Mouse (Mus musculus) brown adipose tissue, adult 24 weeks (tissue): ENCODE data around the gene Mtss1l. TPM values are rescaled to one million over a fixed set of nuclear protein-coding genes. Genes with fewer than 3 reads are reported as not detected.

ENCODE experiments used
- H3K27ac ChIP-seq: fragments of 200-500 bp; replicated peaks from 2 replicates; pipeline ENCODE4 v1.5.1; 2012; ENCODE audit warnings: low read depth, mild to moderate bottlenecking, low read length
- H3K4me1 ChIP-seq: fragments of 200-500 bp; 2 replicates; pipeline ENCODE4 v1.6.1; 2012; ENCODE audit warnings: low read length, mixed read lengths; ENCODE audit not compliant: control insufficient read depth, insufficient read depth, insufficient read length
- H3K4me3 ChIP-seq: fragments of 200-500 bp; 2 replicates; pipeline ENCODE4 v1.5.1; 2012; ENCODE audit warnings: low read depth, mild to moderate bottlenecking, low read length, moderate library complexity; ENCODE audit not compliant: insufficient read depth
- polyA plus RNA-seq: library from polyadenylated mRNA; stranded (reverse); fragments of >200 nt; gene quantifications from 2 replicates; pipeline ENCODE4 v1.2.4, GENCODE M21; 2012; ENCODE audit not compliant: missing spikeins, insufficient read depth, insufficient read length

Gene Mtss1l
- polyA plus RNA-seq, 1 experiment, result 10.8 TPM

DNA sequence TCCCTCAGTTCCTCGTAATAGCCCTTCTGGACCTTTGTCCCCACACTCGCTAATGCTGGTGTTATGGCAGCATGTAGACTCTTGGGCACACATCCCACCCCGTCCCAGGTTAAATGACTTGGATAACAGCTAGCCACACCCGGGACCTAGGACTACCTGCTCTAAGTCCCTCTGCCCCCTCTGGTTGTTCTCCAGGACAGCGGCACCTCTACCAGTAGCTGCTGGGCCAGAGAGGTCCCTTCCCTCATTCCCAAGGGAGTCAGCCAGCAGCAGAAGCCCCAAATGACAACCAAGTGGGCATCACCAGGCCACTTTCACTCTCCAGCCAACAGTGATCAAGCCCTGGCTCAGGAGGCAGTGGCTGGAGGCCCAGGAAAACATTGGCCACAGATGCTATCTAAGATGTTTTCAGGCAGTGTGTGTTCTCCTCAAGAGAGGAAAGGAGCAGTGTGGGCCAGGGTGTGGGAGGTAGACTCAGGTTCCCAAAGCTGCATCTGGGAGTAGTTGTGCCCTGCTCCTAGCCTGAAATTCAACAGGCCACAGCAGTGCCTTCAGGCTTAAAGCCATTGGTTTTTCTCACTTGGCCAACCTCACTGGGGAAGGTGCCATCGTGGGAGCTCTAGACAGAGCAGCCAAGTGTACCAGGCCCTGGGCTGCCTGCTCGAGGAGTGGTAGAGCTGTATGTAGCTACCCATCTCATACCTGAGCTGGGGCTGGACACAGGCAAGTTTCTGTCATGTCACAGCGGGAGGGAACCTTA lies 2.9 kb upstream of the Mtss1l start:
- Histone ChIP-seq H3K27ac (peak overlapping the region; percentile 80), H3K4me3 (no peak overlapping the region), H3K4me1 (peaks cover 28% of the 10 kb centered on the region)

- no peak overlapping the region for H3K4me3 ChIP-seq
- peak overlapping the region; percentile 80 for H3K27ac ChIP-seq
- H3K4me1 ChIP-seq, result peaks cover 28% of the 10 kb centered on the region
These were observed 2.2 kb upstream of the Mtss1l start for GRCm38 (mm10) chr8:110718969-110719670.

- H3K27ac ChIP-seq, result peak overlapping the region; percentile 80
- no peak overlapping the region; the same call in 1 of the 2 replicates for H3K4me3 ChIP-seq
- peaks cover 28% of the 10 kb centered on the region for H3K4me1 ChIP-seq
These were observed 1.2 kb upstream of the Mtss1l start for GRCm38 (mm10) chr8:110719898-110720653.

DNA sequence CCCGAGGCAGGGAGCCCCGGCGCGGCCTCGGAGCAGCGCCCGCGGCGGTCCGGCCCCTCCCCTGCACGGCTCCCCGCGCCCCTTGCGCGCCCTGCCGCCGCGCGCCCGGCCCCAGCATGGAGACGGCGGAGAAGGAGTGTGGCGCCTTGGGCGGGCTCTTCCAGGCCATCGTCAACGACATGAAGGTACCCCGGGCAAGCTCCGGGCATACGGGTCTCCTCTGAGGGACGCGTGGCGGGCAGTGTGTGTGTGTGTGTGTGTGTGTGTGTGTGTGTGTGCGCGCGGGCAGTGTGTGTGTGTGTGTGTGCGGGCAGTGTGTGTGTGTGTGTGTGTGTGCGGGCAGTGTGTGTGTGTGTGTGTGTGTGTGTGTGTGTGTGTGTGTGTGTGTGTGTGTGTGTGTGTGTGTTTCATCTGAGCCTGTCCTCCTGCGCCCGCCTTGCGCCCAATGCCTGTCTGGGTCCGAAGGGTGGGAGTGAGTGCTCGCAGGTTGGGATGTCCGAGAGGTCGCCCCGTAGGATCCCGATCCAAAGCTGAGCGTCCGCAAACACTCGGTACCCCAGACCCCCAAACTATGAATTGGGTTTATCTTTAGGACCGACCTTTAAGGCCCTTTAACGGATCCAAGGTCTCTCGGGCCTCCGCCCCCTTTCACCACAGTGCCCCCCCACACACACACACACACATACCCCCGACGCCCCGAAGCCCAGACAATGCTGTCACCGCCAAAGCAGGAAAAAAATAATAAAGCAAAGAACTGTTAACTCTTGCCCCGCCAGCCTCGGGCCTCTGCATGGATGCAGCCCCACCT lies 534 bp downstream of the Mtss1l start:
- peaks cover 28% of the 10 kb centered on the region for H3K4me1 ChIP-seq
- H3K4me3 ChIP-seq, result peak overlapping the region; percentile 85
- peak overlapping the region; percentile 69 for H3K27ac ChIP-seq

GRCm38 (mm10) chr8:110722414-110723011 lies 1.2 kb downstream of the Mtss1l start:
- H3K27ac ChIP-seq, result no peak overlapping the region; the same call in none of the 2 replicates
- peak overlapping the region; percentile 85 for H3K4me3 ChIP-seq
- peaks cover 28% of the 10 kb centered on the region for H3K4me1 ChIP-seq

DNA sequence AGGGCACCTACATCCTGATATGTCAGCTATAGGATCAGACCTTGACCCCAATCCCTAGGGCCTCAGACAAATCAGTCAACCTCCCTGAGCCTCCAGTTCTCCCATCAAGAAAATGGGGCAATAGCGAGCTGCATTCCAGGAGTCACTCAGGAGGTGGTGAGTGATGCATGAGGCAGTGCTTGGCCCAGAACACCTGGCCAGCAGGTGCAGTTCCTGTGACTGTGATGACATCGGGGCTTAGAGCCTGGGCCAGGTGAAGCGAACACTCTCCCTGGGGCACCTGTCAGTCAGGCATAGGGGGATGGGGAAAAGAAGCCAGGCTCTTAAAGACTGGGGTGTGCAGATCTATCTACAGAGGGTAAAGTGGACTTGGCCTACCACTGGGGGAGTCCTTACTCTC lies 3.2 kb downstream of the Mtss1l start:
- Histone ChIP-seq H3K27ac (no peak overlapping the region), H3K4me3 (no peak overlapping the region), H3K4me1 (peaks cover 10% of the 10 kb centered on the region)

GRCm38 (mm10) chr8:110725084-110725838 lies 4.0 kb downstream of the Mtss1l start:
- Histone ChIP-seq H3K4me3 (no peak overlapping the region), H3K27ac (no peak overlapping the region), H3K4me1 (peaks cover 4% of the 10 kb centered on the region)

DNA sequence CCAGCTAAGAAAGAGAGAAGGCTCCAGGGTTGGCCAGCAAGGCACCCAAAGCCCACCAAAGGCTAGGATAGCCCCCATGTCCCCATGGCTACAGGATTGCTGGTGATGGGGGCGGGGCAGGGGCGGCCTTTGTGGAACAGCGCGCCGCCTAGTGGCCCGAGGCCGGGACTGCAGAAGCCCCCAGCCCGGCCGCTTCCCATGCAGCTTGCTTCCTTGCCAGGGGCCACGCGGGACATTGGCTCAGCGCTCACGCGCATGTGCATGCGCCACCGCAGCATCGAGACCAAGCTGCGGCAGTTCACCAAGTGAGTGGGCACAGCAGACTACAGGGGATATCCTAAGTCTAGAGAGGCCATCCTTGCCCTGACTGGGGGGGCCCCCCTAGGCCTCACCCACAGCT lies 5.6 kb downstream of the Mtss1l start:
- Histone ChIP-seq H3K4me1 (peaks cover 4% of the 10 kb centered on the region), H3K27ac (no peak overlapping the region), H3K4me3 (no peak overlapping the region)

GRCm38 (mm10) chr8:110731346-110731859 lies 10.1 kb downstream of the Mtss1l start:
- Histone ChIP-seq H3K4me3 (no peak overlapping the region), H3K4me1 (no peaks in the 10 kb centered on the region), H3K27ac (no peak overlapping the region)

- H3K4me3 ChIP-seq, result no peak overlapping the region
- H3K4me1 ChIP-seq, result no peaks in the 10 kb centered on the region
- H3K27ac ChIP-seq, result no peak overlapping the region
These were observed 11.8 kb downstream of the Mtss1l start for GRCm38 (mm10) chr8:110733036-110733435.

- Histone ChIP-seq H3K4me1 (no peaks in the 10 kb centered on the region), H3K27ac (no peak overlapping the region), H3K4me3 (no peak overlapping the region)
These were observed 17.4 kb downstream of the Mtss1l start for GRCm38 (mm10) chr8:110738591-110739195.

- H3K27ac ChIP-seq, result no peak overlapping the region
- H3K4me3 ChIP-seq, result no peak overlapping the region
- H3K4me1 ChIP-seq, result no peaks in the 10 kb centered on the region
These were observed 19.4 kb downstream of the Mtss1l start for GRCm38 (mm10) chr8:110740629-110741175.

DNA sequence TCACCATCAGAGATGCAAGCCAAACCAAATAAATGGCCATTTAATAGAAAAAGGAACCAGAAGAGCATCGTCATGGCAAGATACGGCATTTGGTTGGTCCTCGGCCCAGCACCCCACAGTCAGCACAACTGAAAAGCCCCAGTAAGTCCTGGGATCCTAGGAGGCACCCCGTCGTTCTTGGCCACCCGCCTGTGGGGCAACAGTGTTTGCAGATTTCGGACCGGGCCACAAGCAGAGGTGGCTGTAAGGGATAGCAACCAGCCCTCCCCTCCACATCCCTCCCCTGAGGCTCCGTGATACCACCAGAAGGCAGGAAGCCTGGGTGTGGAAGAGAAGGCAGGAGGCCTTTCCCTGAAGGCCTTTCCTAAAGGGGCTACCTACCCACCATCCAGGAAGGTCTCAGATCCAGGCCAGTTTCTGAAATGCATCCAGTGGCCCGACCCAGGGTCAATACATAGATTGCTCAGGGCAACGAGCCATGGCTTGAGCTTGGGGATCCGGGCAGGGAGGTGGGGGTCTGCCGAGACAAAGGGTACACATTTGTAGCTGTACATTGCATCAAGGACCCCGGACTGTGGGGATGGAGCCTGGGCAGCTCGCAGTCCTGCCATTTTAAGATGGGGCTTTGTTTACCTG lies 20.7 kb downstream of the Mtss1l start:
- Histone ChIP-seq H3K27ac (no peak overlapping the region), H3K4me1 (no peaks in the 10 kb centered on the region), H3K4me3 (no peak overlapping the region)
